ENCODE assay signal across 10 mouse cellular contexts in genomic region chr12:57541931-57542745, GRCm38 (mm10). TPM values are rescaled to one million over a fixed set of nuclear protein-coding genes. Genes with fewer than 3 reads are reported as not detected.
DNase-seq lines count a peak whose midpoint lies in the region; ATAC-seq and TF ChIP-seq lines count a peak whose summit lies in the region.
"Had no signal": no experiment of that assay in that cellular context is flagged by ENCODE, and none has a peak within 500 bp of the region (broad histone marks: within the 10 kb centered on the region; RNA-seq: fewer than 3 reads in every experiment).

No protein-coding gene starts in this region.

- peaks cover 42% of the 10 kb centered on the region for H3K4me1 ChIP-seq in forebrain, embryonic 15.5 days
- 0 out of 2 replicates have a peak, but pooled peaks cover 7% of the 10 kb centered on the region for H3K4me1 ChIP-seq in midbrain, postnatal 0 days (ENCODE audit: insufficient read depth, low read length)

- peak; percentile 13 to 24 for DNase-seq in layer of hippocampus, postnatal 10 days (ENCODE audit: low spot score in 2 of 2)
- DNase-seq in layer of hippocampus, adult 8-10 months (ENCODE audit: low spot score in 2 of 2): no peak
- DNase-seq in liver: peak; percentile 44
- no peak for DNase-seq in midbrain, postnatal 0 days (ENCODE audit: low spot score)
- no peak for DNase-seq in right cerebral cortex, postnatal 14 days
- DNase-seq in layer of hippocampus, adult 9-11 months: no peak
- no peak for DNase-seq in Muller cell, postnatal 12 days (ENCODE audit: inconsistent ontology term)

- H3K9ac ChIP-seq in forebrain, embryonic 15.5 days (replicated peaks): no peak overlapping the region
- no peak overlapping the region for H3K9ac ChIP-seq in midbrain, postnatal 0 days (replicated peaks; ENCODE audit: low read length, poor library complexity, severe bottlenecking)

- H3K27me3 ChIP-seq in forebrain, embryonic 15.5 days: peaks cover 84% of the 10 kb centered on the region
- H3K27me3 ChIP-seq in midbrain, postnatal 0 days (ENCODE audit: insufficient read depth, low read length): peaks cover 73% of the 10 kb centered on the region

- no peaks in the 10 kb centered on the region for H3K36me3 ChIP-seq in forebrain, embryonic 15.5 days
- H3K36me3 ChIP-seq in midbrain, postnatal 0 days (ENCODE audit: insufficient read depth, low read length): no peaks in the 10 kb centered on the region

- H3K4me2 ChIP-seq in forebrain, embryonic 15.5 days (replicated peaks): no peak overlapping the region; the same call in 1 of the 2 replicates
- H3K4me2 ChIP-seq in midbrain, postnatal 0 days (ENCODE audit: low read depth, low read length, poor library complexity, severe bottlenecking): no peak overlapping the region

- peak; percentile 14; the same call in 1 of the 2 replicates for ATAC-seq in forebrain, embryonic 15.5 days (replicated peaks)
- ATAC-seq in midbrain, postnatal 0 days (ENCODE audit: low FRiP score): no peak
- ATAC-seq: Patski had no signal

- WGBS in forebrain, embryonic 15.5 days: under 1% methylated on average over 45 of the region's 46 CpGs
- WGBS in midbrain, postnatal 0 days: 1% methylated on average over 45 of the region's 46 CpGs

- peak; percentile 30; the same call in 1 of the 2 replicates for TF ChIP-seq CTCF in midbrain, postnatal 0 days (IDR thresholded peaks at IDR 0.05)

- H3K9me3 ChIP-seq in forebrain, embryonic 15.5 days: no peaks in the 10 kb centered on the region
- H3K9me3 ChIP-seq in midbrain, postnatal 0 days (ENCODE audit: low read length): no peaks in the 10 kb centered on the region

- peak overlapping the region; percentile 3; the same call in 1 of the 2 replicates for H3K4me3 ChIP-seq in forebrain, embryonic 15.5 days
- 0 out of 2 replicates have a peak overlapping the region, but pooled peaks have one; percentile 10 for H3K4me3 ChIP-seq in midbrain, postnatal 0 days (ENCODE audit: low read depth, low read length)

- H3K27ac ChIP-seq in forebrain, embryonic 15.5 days (replicated peaks): no peak overlapping the region
- H3K27ac ChIP-seq in midbrain, postnatal 0 days (ENCODE audit: low read depth, low read length): no peak overlapping the region

RNA-seq across cellular contexts. Expression of gene Foxa1, which starts 4.6 kb away (rescaled TPM):
- total RNA-seq in layer of hippocampus, postnatal 10 days (2021): not detected
- not detected for total RNA-seq in layer of hippocampus, adult 8-10 months (2022)
- polyA plus RNA-seq in forebrain, embryonic 15.5 days (2015; fragmentation: Nextera tagmentation; extraction: Ambion mirVana): 0.10 and 0.20 TPM in 2 replicates
- 2.1 and 2.2 TPM in 2 replicates for total RNA-seq in midbrain, postnatal 0 days (2014; rRNA removed)
- 1.7 and 1.9 TPM in 2 replicates for polyA plus RNA-seq in midbrain, postnatal 0 days (2015; fragmentation: Nextera tagmentation; extraction: Ambion mirVana)
- total RNA-seq: neutrophil, adult 5-6 weeks had no signal

RNA-seq across cellular contexts. Expression of gene Ttc6, which starts 21.8 kb away (rescaled TPM):
- total RNA-seq in layer of hippocampus, postnatal 10 days (2021): under 1 TPM; 0.73 to 0.98 TPM
- under 1 TPM in 3 of 4 experiments, not detected in 1; 0.08 to 0.41 (median 0.25) TPM for total RNA-seq in layer of hippocampus, adult 8-10 months (2022)
- 0.11 and 0.27 TPM in 2 replicates for polyA plus RNA-seq in forebrain, embryonic 15.5 days (2015; fragmentation: Nextera tagmentation; extraction: Ambion mirVana)
- 2.2 and 2.7 TPM in 2 replicates for total RNA-seq in midbrain, postnatal 0 days (2014; rRNA removed)
- polyA plus RNA-seq in midbrain, postnatal 0 days (2015; fragmentation: Nextera tagmentation; extraction: Ambion mirVana): 0.90 and 0.91 TPM in 2 replicates
- total RNA-seq: neutrophil, adult 5-6 weeks had no signal

Comparison
In these comparisons a context has a peak if more than half of its experiments do, and no peak if none do; other contexts are left out.
1. DNase-seq: peak in layer of hippocampus, postnatal 10 days (2 of 2) and liver (single experiment); none in layer of hippocampus, adult 8-10 months (0 of 2), midbrain, postnatal 0 days (single experiment), right cerebral cortex, postnatal 14 days (single experiment), layer of hippocampus, adult 9-11 months (single experiment) and Muller cell, postnatal 12 days (single experiment).